Mouse (Mus musculus): ENCODE data around the gene Hoxb5.

Hoxb5 gene

DNA sequence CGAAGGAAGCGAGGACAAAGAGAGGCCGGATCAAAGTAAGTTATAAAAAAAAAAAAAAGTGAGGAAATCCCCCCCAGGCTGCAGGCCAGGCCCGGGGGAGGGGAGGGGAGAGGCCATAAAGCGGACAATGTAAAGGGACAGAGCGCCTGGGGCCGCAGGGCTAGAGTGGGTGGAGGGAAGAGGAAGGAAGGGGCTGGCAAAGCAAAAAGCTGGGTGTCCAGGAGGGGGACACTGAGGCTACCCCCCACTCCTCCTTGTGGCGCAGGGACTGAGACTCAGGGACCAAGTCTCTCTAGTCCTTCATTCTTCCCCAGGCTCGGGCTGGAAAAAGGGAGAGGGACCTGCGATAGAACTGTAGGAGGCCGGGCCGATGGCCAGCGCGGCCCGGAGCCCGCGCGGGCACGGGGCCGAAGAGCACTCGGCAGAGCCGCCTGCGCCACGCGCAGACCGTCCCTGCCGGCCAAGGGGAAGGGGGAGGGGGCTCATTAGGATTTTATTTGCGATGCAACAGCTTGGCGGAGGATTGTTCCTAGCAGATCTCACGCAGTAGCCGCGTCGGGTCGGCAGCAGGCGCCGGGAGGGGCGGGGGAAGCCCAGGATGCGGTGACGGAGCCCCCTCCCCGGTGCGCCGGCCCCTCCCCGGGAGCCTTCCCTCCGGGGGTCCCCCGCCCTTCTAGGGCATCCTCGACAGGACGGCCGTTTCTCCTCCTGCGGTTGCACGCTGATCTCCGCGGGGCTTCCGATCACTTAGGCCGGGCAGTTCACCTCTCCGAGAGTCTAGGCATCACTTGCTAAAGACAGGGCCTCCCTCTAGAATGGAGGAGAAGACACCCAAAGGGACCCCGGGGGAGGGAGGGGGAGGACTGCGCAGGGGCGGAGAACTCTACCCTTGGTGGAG lies 30.9 kb upstream of the Hoxb5 start:
- DNase-seq (ENCODE audit: low spot score in 2 of 2) = no peak

DNA sequence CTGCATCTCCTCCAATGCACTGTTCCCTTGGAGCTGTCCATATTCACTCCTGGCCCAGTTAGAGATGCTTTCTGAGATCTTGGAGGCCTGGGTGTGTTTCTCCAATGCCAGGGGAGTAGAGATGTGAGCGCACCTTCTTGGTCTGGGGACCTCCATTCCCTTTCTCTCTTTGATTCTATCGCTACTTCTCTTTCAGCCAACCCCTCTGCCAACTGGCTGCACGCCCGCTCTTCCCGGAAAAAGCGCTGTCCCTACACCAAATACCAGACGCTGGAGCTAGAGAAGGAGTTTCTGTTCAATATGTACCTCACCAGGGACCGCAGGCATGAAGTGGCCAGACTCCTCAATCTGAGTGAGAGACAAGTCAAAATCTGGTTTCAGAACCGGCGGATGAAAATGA lies 28.7 kb upstream of the Hoxb5 start:
- DNase-seq (ENCODE audit: low spot score in 2 of 2) = no peak

DNA sequence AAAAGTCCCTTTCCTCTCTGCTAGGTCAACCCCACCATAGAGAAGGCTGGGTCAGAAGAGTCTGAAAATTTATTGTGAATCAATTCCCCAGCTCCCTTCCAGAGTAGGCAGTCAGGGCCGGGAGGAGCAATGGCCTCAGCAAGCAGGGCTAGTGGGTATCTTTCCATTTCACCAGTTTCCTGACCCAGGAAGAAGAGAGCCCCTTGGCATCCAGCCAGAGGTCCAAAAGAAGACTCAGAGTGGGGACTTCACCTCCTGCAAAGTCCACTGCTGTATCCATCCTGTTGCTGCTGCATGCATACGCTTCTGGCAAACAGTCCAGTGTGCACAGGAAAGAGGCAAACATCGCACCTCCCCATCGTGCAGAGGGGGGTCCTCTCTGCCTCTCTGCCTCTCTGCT lies 27.2 kb upstream of the Hoxb5 start:
- DNase-seq (ENCODE audit: low spot score in 2 of 2) = no peak

DNA sequence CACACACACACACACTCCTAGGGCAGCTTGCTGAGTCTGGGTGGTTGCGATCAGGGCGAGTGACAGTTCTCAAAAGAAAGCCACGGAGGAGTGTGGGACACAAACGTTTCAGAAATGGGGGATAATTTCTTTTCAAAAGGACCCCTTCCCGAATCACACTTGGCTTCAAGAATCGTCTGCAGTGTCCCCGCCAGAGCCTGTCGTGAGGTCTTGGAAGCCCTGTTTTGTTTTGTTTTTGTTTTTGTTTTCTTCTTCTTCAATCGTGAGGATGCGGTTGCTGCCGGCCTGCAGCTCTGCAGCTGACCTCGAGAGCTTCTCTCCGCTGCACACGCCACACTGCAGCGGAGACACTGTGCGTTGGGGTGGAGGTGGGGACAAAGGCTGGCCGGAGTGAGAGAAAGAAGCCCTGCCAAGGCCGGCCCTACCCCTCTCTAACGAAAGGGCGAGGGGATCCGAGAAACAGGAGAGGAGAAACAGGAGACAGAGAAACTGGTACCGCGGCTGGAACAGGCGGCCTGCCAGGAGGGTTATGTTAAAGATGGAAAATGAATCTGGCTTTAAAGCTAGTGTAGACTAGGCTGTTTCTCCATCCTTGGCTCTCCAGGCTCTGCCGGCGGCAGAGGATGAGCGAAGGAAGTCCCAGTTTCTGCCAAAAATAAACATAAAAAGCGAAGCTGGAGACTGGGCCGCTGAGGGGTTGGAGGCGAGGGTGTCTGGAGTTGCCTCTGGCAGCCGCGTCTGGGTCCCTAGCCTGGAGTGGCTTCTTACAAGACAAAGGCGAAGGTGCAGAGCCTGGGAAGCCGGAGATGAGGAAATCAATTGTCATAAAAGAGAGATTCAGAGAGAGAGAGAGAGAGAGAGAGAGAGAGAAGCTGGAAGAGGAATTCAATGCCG lies 25.7 kb upstream of the Hoxb5 start:
- no peak for DNase-seq (ENCODE audit: low spot score in 2 of 2)

DNA sequence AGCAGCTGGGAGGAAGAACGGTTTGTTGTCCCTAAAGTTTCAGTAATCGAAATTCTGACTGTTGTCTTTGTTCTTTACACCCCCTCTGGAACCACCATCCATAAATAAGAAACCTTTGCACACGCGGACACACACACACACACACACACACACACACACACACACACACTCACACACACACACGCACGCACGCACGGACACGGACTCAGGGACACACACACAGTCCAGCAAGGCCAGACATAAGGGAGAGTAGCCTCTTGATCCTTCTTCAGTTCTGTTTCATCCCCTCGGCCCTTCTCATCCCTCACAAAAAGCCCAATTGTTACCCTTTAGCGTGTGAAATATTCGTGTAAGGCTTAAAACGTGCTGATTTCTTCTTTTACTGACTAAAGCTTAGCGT lies 24.8 kb upstream of the Hoxb5 start:
- DNase-seq (ENCODE audit: low spot score in 2 of 2) = no peak

DNA sequence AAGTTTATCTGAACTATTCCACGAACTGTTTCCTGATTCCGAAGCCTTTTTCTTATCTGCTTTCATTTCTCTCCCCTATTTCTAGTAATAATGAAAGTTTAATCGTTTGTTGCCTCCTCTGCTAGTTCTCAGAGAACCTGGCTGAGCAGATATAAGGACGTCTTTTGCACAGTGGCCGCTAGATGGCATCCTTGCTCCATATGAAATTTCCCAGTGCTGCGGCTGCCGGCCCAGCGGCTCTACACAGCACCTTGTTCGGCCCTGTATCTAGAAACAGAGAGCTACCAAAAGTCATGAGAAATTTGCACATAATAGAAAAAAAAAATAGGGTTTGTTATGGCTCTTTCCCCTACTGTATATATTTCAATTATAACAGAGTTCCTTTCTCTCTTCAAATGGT lies 24.4 kb upstream of the Hoxb5 start:
- peak; percentile 78 to 87 for DNase-seq (ENCODE audit: low spot score in 2 of 2)

DNA sequence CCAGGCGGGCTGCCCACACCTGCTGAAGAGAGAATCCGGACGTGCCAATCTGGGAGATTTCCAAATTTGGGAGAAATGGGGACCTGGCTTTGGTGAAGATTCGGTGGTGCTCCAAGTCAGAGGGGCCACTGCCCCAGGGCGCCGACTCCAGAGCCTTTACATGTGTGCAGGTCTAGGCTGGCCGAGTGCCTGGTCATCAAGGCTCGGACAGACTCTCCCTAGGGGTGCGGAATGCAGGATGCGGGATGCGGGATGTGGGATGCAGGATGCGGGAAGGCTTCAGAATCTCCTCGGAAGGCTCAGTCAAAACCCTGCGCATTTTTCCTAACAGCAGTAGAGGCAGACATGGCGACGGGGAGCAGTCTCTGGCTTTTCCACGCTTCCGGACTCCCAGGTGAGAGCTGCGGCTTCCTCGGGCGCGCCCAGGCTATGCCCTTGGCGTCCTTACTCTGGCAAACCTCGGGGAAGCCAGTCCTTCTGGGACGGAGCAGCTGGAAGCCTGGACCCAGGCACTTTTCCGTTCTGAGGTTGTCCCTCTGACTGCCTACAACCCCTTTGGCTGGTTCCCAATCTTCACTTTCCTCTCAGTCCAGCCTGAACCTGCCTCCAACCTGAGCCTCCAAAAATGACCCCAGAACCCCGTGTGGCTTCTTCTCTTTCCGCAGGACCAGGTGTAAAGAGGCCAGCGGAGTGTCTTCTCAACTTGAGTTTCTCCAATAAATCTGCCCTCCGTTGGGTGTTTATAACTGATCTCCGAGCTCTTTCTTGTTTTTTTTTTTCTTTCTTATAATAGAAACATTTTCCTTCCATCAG lies 23.5 kb upstream of the Hoxb5 start:
- no peak for DNase-seq (ENCODE audit: low spot score in 2 of 2)

DNA sequence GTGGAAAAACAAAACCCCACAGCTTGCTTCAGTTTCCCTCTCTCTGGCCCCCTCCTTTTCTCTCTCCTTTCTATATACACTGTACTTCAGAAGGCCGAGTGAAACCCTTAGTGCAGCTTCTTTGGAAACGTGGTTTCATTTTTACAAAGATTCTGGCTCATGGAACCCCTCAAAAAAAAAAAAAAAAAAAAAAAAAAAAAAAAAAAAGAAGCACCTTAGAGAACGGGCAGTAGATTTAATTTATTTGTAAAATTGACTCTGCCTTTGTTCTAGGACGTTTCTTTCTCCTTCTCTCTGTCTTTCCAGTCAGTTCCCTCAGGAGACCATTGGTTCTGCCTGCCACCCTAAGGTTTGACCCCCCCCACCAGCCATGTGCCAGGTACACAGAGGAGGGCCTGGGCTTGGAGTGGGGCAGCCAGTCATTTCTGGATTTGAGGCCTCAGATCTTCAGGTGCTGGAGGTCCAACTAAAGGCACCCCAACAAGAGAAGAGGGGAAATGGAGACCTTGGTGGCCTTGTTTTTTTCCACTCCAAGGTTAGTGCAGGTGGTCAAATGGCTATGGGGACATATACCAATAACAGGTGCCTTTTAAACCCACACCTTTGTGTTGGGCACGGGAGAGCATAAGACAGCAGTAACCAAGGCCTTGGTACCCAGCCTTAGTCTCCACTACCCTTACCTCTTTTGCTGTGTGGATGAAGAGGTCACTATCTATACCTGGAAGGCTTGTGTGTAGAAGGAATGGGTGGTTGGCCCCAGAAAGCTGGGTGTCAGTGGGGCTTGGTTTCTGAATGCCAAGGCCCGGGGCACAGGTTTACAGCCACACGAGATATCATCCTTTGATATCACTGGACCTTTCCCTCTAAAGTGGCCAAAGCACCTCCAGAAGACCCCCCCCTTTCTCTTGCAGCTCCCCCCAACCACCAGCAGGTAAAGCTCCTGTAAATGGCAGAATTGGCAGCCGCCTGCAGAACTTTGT lies 22.4 kb upstream of the Hoxb5 start:
- DNase-seq (ENCODE audit: low spot score in 2 of 2) = no peak

DNA sequence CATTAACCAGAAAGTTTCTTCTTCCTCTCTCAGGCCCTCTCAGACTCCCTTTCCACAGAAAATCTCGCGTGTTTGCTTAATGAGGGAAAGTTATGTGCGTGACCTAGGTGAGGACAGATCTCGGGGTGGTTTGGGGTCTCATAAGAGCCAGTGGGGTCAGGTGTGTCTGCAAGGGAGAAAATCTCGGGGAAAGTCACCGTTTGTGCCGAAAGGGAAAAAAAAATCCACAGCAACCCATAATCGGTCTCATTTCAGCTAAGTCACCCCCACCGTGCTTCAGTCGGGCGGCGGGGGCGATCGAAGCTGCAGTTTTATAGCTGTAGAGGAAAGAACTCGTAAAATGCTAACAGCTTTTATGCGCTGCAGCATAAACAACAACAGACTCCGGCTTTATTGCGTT lies 21.7 kb upstream of the Hoxb5 start:
- DNase-seq (ENCODE audit: low spot score in 2 of 2) = no peak

DNA sequence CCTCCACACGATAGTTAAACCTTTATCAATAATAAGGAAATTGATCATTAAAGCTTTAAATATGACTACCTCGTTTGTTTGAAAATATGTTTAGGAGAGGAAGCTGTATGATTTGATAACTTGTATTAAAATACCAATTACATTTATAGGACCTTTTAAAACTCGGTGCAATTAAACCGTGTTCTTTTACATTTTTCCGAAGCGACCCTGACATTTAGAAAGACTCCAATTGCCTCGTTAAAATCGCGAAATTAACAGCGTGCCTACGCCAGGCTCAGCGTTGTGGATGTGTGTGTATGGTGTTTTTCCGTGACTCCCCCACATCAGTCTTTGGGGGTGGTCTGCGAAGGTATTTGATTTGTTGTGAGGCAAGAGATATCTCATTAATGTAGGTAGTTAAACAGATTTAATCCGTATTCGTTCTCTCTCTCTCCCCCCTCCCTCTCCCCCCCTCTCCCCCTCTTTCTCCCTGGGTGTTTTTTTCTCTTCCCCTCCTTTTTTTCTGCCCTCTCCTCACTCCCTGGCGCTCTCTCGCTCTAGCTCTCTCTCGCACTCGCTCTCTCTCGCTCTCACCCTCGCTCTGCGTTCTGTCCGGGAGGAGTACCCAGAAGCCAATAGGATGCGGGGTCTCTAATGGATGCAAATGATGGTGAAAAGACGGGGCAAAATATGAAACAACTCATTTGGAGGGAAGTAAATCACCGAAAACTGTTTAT lies 21.1 kb upstream of the Hoxb5 start, which contains the start of gene Hoxb8:
TSS of gene Hoxb8 (plus strand) at position 51 of the 716 bp plus-strand sequence.
- no peak for DNase-seq (ENCODE audit: low spot score in 2 of 2)

DNA sequence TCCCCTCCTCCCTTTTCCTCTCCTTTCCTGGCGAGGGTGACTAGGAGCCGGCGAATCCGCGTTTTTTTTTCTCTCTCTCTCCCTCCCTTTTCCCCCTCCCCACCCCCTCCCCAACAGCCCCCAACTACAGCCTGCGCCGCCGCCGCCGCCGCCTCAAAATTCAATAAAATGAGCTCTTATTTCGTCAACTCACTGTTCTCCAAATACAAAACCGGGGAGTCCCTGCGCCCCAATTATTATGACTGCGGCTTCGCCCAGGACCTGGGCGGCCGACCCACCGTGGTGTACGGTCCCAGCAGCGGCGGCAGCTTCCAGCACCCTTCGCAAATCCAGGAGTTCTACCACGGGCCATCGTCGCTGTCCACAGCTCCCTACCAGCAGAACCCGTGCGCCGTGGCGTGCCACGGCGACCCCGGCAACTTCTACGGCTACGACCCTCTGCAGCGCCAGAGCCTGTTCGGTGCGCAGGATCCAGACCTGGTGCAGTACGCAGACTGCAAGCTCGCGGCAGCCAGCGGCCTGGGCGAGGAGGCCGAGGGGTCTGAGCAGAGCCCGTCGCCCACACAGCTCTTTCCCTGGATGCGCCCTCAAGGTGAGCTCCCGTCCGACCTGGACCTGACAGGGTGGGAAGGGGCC lies 20.2 kb upstream of the Hoxb5 start:
- no peak for DNase-seq (ENCODE audit: low spot score in 2 of 2)

DNA sequence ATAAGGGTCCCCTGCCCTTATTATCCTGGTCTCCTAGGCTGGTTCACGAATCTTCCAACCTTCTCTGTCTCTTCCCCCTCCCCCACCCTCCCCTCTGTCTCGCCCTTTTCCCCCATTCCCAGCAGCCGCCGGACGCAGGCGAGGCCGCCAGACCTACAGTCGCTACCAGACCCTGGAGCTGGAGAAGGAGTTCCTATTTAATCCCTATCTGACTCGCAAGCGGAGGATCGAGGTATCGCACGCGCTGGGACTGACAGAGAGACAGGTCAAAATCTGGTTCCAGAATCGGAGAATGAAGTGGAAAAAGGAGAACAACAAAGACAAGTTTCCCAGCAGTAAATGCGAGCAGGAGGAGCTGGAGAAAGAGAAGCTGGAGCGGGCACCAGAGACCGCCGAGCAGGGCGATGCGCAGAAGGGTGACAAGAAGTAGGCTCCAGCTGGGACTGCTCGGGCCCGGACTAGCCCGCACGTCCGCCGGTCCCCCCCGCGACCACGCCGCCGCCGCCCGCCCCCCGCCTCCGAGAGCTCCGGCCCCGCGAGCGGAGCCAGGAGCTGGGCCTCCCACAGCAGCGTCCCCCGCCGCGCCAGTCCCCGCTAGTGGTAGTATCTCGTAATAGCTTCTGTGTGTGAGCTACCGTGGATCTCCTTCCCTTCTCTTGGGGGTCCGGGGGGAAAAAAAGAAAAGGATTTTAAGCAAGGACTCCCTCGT lies 18.9 kb upstream of the Hoxb5 start:
- DNase-seq (ENCODE audit: low spot score in 2 of 2) = no peak

DNA sequence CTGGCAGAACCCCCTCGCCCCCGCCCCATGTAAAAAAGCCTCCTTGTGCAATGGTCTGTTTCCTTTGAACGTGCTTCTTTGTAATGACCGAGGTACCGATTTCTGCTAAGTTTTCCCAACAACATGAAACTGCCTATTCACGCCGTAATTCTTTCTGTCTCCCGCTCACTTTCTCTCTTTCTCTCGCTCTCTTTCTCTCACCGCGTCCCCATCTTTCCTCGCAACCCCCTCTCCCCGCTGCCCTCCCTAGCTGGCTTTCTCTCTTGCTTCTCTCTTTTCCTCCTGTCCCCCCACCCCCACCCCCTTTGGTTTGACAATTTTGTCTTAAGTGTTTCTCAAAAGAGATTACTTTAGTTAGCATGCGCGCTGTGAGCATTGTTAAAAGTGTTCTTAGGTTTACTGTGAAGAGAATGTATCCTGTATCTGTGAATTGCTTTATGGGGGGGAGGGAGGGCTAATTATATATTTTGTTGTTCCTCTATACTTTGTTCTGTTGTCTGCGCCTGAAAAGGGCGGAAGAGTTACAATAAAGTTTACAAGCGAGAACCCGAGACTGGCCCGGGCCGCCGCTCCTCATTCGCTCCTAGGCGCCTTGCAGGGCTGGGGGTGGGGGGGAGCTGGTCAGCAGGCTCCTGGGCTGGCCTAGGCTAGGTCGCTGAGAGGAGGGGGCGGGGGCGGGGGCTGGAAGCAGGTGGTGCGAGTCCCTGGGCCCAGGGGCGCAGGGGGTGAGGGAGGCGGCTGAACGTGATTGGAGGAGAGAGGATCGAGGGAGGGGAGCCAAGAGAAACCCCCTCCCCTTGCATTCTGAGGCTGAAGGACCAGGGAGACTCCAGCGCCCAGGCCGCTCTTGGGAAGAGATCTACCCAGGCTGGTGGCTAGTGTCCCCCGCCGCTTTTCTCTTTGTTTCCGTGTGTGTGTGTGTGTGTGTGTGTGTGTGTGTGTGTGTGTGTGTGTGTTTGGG lies 18.1 kb upstream of the Hoxb5 start:
- DNase-seq (ENCODE audit: low spot score in 2 of 2) = no peak

DNA sequence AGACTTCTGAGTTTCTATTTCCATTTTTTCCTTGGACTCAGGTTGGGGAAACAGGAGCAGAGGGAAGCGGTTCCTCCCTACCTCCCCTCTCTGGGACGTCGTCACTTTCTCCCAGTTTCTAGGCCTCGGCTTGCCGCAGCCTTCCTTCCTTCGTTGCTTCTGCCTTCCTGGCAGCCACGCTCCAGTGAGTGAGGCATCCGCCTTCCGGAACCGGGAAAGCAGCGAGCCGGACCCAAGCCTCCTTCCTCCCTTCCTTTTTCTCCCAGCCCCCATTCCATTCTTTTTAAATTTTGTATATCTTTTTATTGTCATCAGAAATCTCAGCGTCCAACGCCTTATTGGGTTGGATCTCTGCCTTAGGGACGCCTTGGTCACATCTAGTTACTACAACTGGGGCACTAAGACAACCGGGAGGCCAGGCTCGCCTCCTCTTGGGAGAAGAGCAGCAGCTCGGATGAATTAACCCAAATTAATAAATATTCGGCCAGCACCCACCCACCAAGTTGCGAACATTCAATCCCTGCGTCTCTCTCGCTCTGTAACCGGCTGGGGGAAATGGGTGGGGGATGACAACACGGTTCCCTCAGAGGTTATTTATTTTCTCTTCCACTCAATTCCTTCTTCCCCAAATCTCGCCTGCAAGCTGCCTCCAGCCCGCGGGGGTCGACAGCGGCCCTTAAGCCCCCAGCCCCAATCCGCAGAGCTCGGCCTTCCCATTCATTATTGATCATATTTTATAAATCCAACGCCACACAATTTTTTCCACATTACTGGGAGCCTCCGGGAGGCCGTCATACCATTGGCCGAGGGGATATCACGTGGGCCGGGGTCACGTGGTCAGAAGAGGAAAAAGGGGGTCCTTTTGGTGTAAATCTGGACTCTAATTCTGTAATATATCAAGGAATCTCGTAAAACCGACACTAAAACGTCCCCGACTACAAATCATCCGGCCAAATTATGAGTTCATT lies 17.1 kb upstream of the Hoxb5 start, which contains the start of gene Hoxb7:
TSS of gene Hoxb7 (plus strand) at position 853 of the 968 bp plus-strand sequence.
- no peak for DNase-seq (ENCODE audit: low spot score in 2 of 2)

DNA sequence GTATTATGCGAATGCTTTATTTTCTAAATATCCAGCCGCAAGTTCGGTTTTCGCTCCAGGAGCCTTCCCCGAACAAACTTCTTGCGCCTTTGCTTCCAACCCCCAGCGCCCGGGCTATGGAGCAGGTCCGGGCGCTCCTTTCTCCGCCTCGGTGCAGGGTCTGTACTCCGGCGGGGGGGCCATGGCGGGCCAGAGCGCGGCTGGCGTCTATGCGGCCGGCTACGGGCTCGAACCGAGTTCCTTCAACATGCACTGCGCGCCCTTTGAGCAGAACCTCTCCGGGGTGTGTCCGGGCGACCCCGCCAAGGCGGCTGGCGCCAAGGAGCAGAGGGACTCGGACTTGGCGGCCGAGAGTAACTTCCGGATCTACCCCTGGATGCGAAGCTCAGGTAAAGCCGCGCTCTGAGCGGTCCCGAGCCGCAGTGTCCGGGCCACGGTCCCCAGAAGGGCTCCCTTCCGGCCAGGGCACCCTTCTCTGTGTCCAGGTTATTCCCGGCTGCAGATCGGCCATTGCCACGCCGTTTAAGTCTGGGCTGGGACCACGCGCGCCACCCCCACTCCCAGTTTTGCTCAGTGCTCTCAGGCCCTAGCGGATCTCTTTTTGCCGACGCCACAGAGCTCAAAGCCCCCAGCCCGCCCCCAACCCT lies 16.3 kb upstream of the Hoxb5 start:
- DNase-seq (ENCODE audit: low spot score in 2 of 2) = no peak

DNA sequence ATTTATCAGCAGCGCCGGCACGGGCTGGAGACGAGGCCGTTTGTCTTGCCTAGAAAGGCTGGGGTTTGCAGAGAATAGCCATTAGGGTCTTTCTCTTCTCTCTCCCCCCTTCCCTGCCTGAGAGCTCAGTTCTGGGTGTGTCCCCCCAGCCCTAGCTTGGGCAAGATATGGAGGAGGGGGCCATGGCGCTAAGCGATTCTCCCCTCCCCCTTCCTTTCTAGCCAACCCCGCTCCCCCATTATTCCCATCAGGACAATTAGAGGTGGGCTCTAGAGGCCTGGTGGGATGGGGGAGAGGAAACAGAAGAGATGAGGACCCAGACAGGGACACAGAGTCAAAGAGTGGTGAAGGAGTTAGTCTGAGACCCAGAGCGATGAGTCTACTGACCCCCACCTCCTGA lies 15.7 kb upstream of the Hoxb5 start:
- no peak for DNase-seq (ENCODE audit: low spot score in 2 of 2)

Data from cerebellum, postnatal 4 days (tissue).